Mouse (Mus musculus) CH12.LX (cell line): ENCODE results near the gene Chst5. TPM values are rescaled to one million over a fixed set of nuclear protein-coding genes. Genes with fewer than 3 reads are reported as not detected.

ENCODE experiments used
- DNase-seq: peaks from one replicate; pipeline ENCODE4 v3.0.0-alpha.2; 2013; ENCODE audit errors: extremely low read depth
- H3K27ac ChIP-seq: 2 replicates; pipeline ENCODE4 v1.5.1; 2012; ENCODE audit warnings: low read depth, mild to moderate bottlenecking, control low read depth, moderate library complexity; ENCODE audit not compliant: insufficient read depth
- H3K27me3 ChIP-seq: replicated peaks from 2 replicates; pipeline ENCODE3; 2012; ENCODE audit warnings: inconsistent platforms
- H3K36me3 ChIP-seq, 2 experiments: replicated peaks in 1 of 2; 2 replicates each; pipeline versions ENCODE3 to v1.6.1; 2012; ENCODE audit warnings: inconsistent platforms in 1 of 2, low read length in 1 of 2, mild to moderate bottlenecking in 1 of 2, mixed read lengths in 1 of 2, moderate library complexity in 1 of 2; ENCODE audit not compliant: control insufficient read depth in 1 of 2, insufficient read depth in 1 of 2
- H3K4me1 ChIP-seq, 2 experiments: 2 replicates each; pipeline ENCODE4 v1.6.1; 2012; ENCODE audit warnings: inconsistent platforms in 1 of 2, moderate library complexity in 1 of 2; ENCODE audit not compliant: insufficient read depth in 2 of 2, control insufficient read depth in 1 of 2
- H3K4me2 ChIP-seq: 2 replicates; pipeline ENCODE4 v1.6.1; 2012; ENCODE audit warnings: low read depth, mild to moderate bottlenecking, control low read depth; ENCODE audit not compliant: poor library complexity, insufficient read depth, severe bottlenecking
- H3K4me3 ChIP-seq, 3 experiments: fragments of 150-350 bp in 1 of 3; sonication (generic) in 1 of 3; replicated peaks in 1 of 3; 2 replicates each; pipeline versions ENCODE3 to v1.5.1; 2011 to 2012; ENCODE audit warnings: low read depth in 2 of 3, low read length in 2 of 3, mild to moderate bottlenecking in 2 of 3, moderate library complexity in 2 of 3, control low read depth in 1 of 3, improper control_type of control experiment in 1 of 3, inconsistent platforms in 1 of 3, mixed read lengths in 1 of 3; ENCODE audit not compliant: poor library complexity in 1 of 3
- H3K79me2 ChIP-seq: replicated peaks from 2 replicates; pipeline ENCODE4 v1.6.1; 2012; ENCODE audit warnings: mild to moderate bottlenecking, moderate library complexity; ENCODE audit not compliant: control insufficient read depth, poor library complexity, insufficient read depth, severe bottlenecking; ENCODE audit errors: extremely low read depth
- H3K9ac ChIP-seq: 2 replicates; pipeline ENCODE4 v1.6.1; 2012; ENCODE audit warnings: low read depth, mild to moderate bottlenecking, control low read depth, moderate library complexity; ENCODE audit not compliant: insufficient read depth
- H3K9me3 ChIP-seq: replicated peaks from 2 replicates; pipeline ENCODE3; 2012; ENCODE audit warnings: low read length, inconsistent platforms, mixed read lengths
- BHLHE40 ChIP-seq: IDR thresholded peaks from 2 replicates; pipeline ENCODE4 v1.6.1; 2011; ENCODE audit warnings: mild to moderate bottlenecking, low read depth, low read length, improper control_type of control experiment
- CTCF ChIP-seq, 2 experiments: IDR thresholded peaks in 1 of 2; conservative IDR thresholded peaks in 1 of 2; 2 replicates each; pipeline ENCODE4 v1.5.1; 2011 to 2012; ENCODE audit warnings: low read depth in 2 of 2, low read length in 2 of 2, improper control_type of control experiment in 1 of 2, inconsistent platforms in 1 of 2, mild to moderate bottlenecking in 1 of 2, moderate library complexity in 1 of 2
- EP300 ChIP-seq: IDR thresholded peaks from 2 replicates; pipeline ENCODE4 v1.6.1; 2011; ENCODE audit warnings: low read length, improper control_type of control experiment
- ETS1 ChIP-seq: conservative IDR thresholded peaks from 2 replicates; pipeline ENCODE4 v1.6.1; 2012; ENCODE audit warnings: low read depth, mild to moderate bottlenecking, inconsistent platforms, low read length, improper control_type of control experiment, moderate library complexity
- IRF4 ChIP-seq: IDR thresholded peaks from 2 replicates; pipeline ENCODE4 v1.6.1; 2014; ENCODE audit warnings: low read depth, mild to moderate bottlenecking, inconsistent platforms, low read length, improper control_type of control experiment
- KAT2A ChIP-seq: IDR thresholded peaks from 2 replicates; pipeline ENCODE4 v1.6.1; 2012; ENCODE audit warnings: low read length, improper control_type of control experiment, inconsistent platforms; ENCODE audit not compliant: insufficient replicate concordance
- MAX ChIP-seq: IDR thresholded peaks from 2 replicates; pipeline ENCODE4 v1.6.1; 2011; ENCODE audit warnings: low read length, improper control_type of control experiment
- MEF2A ChIP-seq: IDR thresholded peaks from 2 replicates; pipeline ENCODE4 v1.6.1; 2014; ENCODE audit warnings: low read depth, mild to moderate bottlenecking, inconsistent platforms, low read length, improper control_type of control experiment, borderline replicate concordance
- NRF1 ChIP-seq: IDR thresholded peaks from 2 replicates; pipeline ENCODE4 v1.6.1; 2014; ENCODE audit warnings: low read depth, mild to moderate bottlenecking, inconsistent platforms, low read length, improper control_type of control experiment, moderate library complexity
- PAX5 ChIP-seq: IDR thresholded peaks from 2 replicates; pipeline ENCODE4 v1.6.1; 2012; ENCODE audit warnings: low read length, inconsistent platforms, mixed read lengths
- SMC3 ChIP-seq: IDR thresholded peaks from 2 replicates; pipeline ENCODE4 v1.6.1; 2011; ENCODE audit warnings: low read depth, low read length, improper control_type of control experiment
- TCF12 ChIP-seq: IDR thresholded peaks from 2 replicates; pipeline ENCODE4 v1.6.1; 2014; ENCODE audit warnings: low read depth, mild to moderate bottlenecking, inconsistent platforms, low read length, improper control_type of control experiment
- UBTF ChIP-seq: IDR thresholded peaks from 2 replicates; pipeline ENCODE4 v1.6.1; 2012; ENCODE audit warnings: low read depth, mild to moderate bottlenecking, inconsistent platforms, low read length, improper control_type of control experiment, moderate library complexity
- USF2 ChIP-seq: conservative IDR thresholded peaks from 2 replicates; pipeline ENCODE4 v1.6.1; 2011; ENCODE audit warnings: low read depth, low read length, improper control_type of control experiment
- ZC3H11A ChIP-seq: IDR thresholded peaks from 2 replicates; pipeline ENCODE4 v1.6.1; 2012; ENCODE audit warnings: low read depth, mild to moderate bottlenecking, inconsistent platforms, low read length, improper control_type of control experiment
- dilution Hi-C: fragments of 300-500 bp; cut with MboI; formaldehyde crosslinking; loops from 2 replicates; pipeline ENCODE4 v1.14.3; 2020; ENCODE audit warnings: low sequenced_read_pairs; ENCODE audit not compliant: extremely low pct_unique_long_range_greater_than_20kb, extremely low pct_ligation_motif_present
- in situ Hi-C: fragments of 300-500 bp; cut with MboI; formaldehyde crosslinking; loops from 3 replicates; pipeline ENCODE4 v1.14.3; 2019; ENCODE audit warnings: low sequenced_read_pairs, low pct_ligation_motif_present, low pct_unique_long_range_greater_than_20kb, mixed read lengths
- polyA plus RNA-seq: library from polyadenylated mRNA; unstranded; fragments of >175 nt; gene quantifications from 2 replicates; pipeline ENCODE4 v1.2.1, GENCODE M21; 2012; ENCODE audit warnings: low read depth; ENCODE audit not compliant: insufficient read length
- total RNA-seq, 2 experiments: library from RNA; depleted of rRNA; stranded (reverse); fragments of 300-350 nt in 1 of 2; fragments of >200 nt in 1 of 2; gene quantifications; 2 replicates each; pipeline ENCODE4 v1.2.3; 2012 to 2014

Gene Chst5
- total and polyA plus RNA-seq, 3 experiments, result not detected

- peaks cover 0 to 11% of the 10 kb centered on the region in 2 experiments; a peak in 1 of 4 replicates for H3K4me1 ChIP-seq
Measured at GRCm38 (mm10) chr8:111846746-111847145, 63.5 kb downstream of the Chst5 start.

More at GRCm38 (mm10) chr8:111846746-111847145, 63.5 kb downstream of the Chst5 start:
- Histone ChIP-seq H3K4me3 (no peak overlapping the region), H3K36me3 (peaks cover 11 to 71% of the 10 kb centered on the region in 2 experiments)
- TF ChIP-seq SMC3 (no peak), PAX5 (no peak), USF2 (no peak), EP300 (no peak), MAX (no peak), ETS1 (no peak), TCF12 (no peak), UBTF (no peak), CTCF (conservative IDR thresholded peaks at IDR 0.05 in 1 of 2, IDR thresholded peaks at IDR 0.05 in 1 of 2; ENCODE audit: low read depth in 2 of 2, low read length in 2 of 2) (no peak), KAT2A (no peak), IRF4 (no peak), NRF1 (no peak), MEF2A (no peak), ZC3H11A (no peak), BHLHE40 (no peak)
- TF ChIP-seq, all 38 proteins: peak for 0
- dilution Hi-C loops (no loop called here), in situ Hi-C loops (no loop called here)
- Histone ChIP-seq H3K27ac (no peak overlapping the region), H3K27me3 (no peaks in the 10 kb centered on the region), H3K79me2 (peaks cover 37% of the 10 kb centered on the region), H3K4me2 (no peak overlapping the region), H3K9me3 (no peaks in the 10 kb centered on the region), H3K9ac (no peak overlapping the region)
- DNase-seq, result no peak

Other genes with a start within 250 kb of the Chst5 start
- gene Ctrb1, start 219.4 kb downstream of the Chst5 start, total RNA-seq (2012; rRNA removed), result not detected in 2 replicates
- not detected in 2 replicates for gene Ctrb1, start 219.4 kb downstream of the Chst5 start, total RNA-seq (2014; rRNA removed)
- gene Ctrb1, start 219.4 kb downstream of the Chst5 start, polyA plus RNA-seq, result not detected in 2 replicates
- 1.2 and 2.1 TPM in 2 replicates for gene Bcar1, start 166.6 kb downstream of the Chst5 start, total RNA-seq (2012; rRNA removed)
- gene Bcar1, start 166.6 kb downstream of the Chst5 start, total RNA-seq (2014; rRNA removed), result 0.74 and 0.97 TPM in 2 replicates
- 1.2 and 1.5 TPM in 2 replicates for gene Bcar1, start 166.6 kb downstream of the Chst5 start, polyA plus RNA-seq
- gene Cfdp1, start 56.2 kb downstream of the Chst5 start, total RNA-seq (2012; rRNA removed), result 113 and 131 TPM in 2 replicates
- 169 and 199 TPM in 2 replicates for gene Cfdp1, start 56.2 kb downstream of the Chst5 start, total RNA-seq (2014; rRNA removed)
- 210 and 286 TPM in 2 replicates for gene Cfdp1, start 56.2 kb downstream of the Chst5 start, polyA plus RNA-seq
- 2.2 and 2.4 TPM in 2 replicates for gene Tmem170, start 33.7 kb downstream of the Chst5 start, total RNA-seq (2012; rRNA removed)
- gene Tmem170, start 33.7 kb downstream of the Chst5 start, total RNA-seq (2014; rRNA removed), result 2.1 and 2.5 TPM in 2 replicates
- 1.2 and 1.6 TPM in 2 replicates for gene Tmem170, start 33.7 kb downstream of the Chst5 start, polyA plus RNA-seq
- 2.1 and 3.6 TPM in 2 replicates for gene Tmem231, start 23.4 kb upstream of the Chst5 start, total RNA-seq (2012; rRNA removed)
- gene Tmem231, start 23.4 kb upstream of the Chst5 start, total RNA-seq (2014; rRNA removed), result 3.1 and 3.5 TPM in 2 replicates
- gene Tmem231, start 23.4 kb upstream of the Chst5 start, polyA plus RNA-seq, result 3.7 and 4.3 TPM in 2 replicates
- 29.8 and 30.6 TPM in 2 replicates for gene Gabarapl2, start 30.3 kb upstream of the Chst5 start, total RNA-seq (2012; rRNA removed)
- gene Gabarapl2, start 30.3 kb upstream of the Chst5 start, total RNA-seq (2014; rRNA removed), result 49.4 and 61.0 TPM in 2 replicates
- 39.3 and 42.1 TPM in 2 replicates for gene Gabarapl2, start 30.3 kb upstream of the Chst5 start, polyA plus RNA-seq
- 7.6 and 8.1 TPM in 2 replicates for gene Adat1, start 81.9 kb upstream of the Chst5 start, total RNA-seq (2012; rRNA removed)
- 5.0 and 5.4 TPM in 2 replicates for gene Adat1, start 81.9 kb upstream of the Chst5 start, total RNA-seq (2014; rRNA removed)
- gene Adat1, start 81.9 kb upstream of the Chst5 start, polyA plus RNA-seq, result 8.2 and 8.7 TPM in 2 replicates
- gene Kars, start 100.9 kb upstream of the Chst5 start, total RNA-seq (2012; rRNA removed), result 304 and 324 TPM in 2 replicates
- 257 TPM in 2 replicates for gene Kars, start 100.9 kb upstream of the Chst5 start, total RNA-seq (2014; rRNA removed)
- 373 and 400 TPM in 2 replicates for gene Kars, start 100.9 kb upstream of the Chst5 start, polyA plus RNA-seq
- gene Terf2ip, start 101.0 kb upstream of the Chst5 start, total RNA-seq (2012; rRNA removed), result 8.1 and 9.4 TPM in 2 replicates
- 12.0 and 12.4 TPM in 2 replicates for gene Terf2ip, start 101.0 kb upstream of the Chst5 start, total RNA-seq (2014; rRNA removed)
- 11.7 and 13.7 TPM in 2 replicates for gene Terf2ip, start 101.0 kb upstream of the Chst5 start, polyA plus RNA-seq
- gene Gm6793, start 104.6 kb upstream of the Chst5 start, total RNA-seq (2012; rRNA removed), result 0.42 TPM in 1 of 2 replicates, not detected in the other
- gene Gm6793, start 104.6 kb upstream of the Chst5 start, total RNA-seq (2014; rRNA removed), result 0.22 TPM in 1 of 2 replicates, not detected in the other
- gene Gm6793, start 104.6 kb upstream of the Chst5 start, polyA plus RNA-seq, result 0.27 and 0.90 TPM in 2 replicates